Mouse (Mus musculus) right cerebral cortex, adult 18-20 months (tissue): ENCODE data around the gene Cpsf6.

Experiments
- DNase-seq: peaks from one replicate; pipeline ENCODE4 v3.0.0; 2022; ENCODE audit warnings: mixed read lengths

Gene Cpsf6

DNA sequence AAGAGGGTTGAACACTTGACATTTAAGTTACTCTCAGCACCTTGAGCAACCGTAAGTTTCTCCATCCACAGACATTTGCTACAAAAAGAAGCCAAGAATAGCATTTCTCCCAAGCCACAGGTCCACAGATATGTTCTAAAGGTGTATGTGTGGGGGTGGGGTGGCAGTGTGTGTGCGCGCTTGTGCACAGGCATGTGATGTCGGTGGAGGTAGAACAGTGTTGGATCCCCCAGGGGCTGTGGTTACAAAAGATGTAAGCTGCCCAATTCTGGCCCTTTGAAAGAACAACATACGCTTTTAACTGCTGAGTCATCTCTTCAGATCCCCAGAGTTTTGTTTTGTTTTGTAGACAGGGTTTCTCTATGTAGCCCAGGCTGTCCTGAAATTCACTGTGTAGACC lies 57.2 kb downstream of the Cpsf6 start:
- DNase-seq, result no peak

GRCm38 (mm10) chr10:117320571-117320981 lies 59.2 kb downstream of the Cpsf6 start:
- no peak for DNase-seq

DNA sequence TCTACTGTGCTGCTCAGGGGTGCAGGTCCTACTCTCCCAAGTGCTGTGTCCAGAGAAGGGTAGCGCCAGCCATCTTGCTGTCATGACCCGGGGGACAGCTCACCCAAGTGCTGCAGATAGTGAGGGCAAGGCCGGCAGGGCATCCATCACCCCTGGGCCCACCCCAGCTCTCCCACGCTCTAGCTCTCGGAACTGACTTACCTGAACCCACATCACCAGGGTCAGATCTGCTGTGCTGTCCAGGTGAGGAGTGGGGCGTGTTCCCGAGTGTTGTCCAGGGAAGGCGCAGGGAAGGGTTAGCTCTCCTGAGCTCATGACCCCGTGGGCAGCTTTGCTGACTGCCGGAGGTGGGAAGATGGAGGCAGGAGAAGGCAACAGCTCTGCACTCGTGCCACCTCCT lies 63.4 kb downstream of the Cpsf6 start:
- no peak for DNase-seq

- no peak for DNase-seq
Measured at GRCm38 (mm10) chr10:117313133-117313532, 66.7 kb downstream of the Cpsf6 start.

DNA sequence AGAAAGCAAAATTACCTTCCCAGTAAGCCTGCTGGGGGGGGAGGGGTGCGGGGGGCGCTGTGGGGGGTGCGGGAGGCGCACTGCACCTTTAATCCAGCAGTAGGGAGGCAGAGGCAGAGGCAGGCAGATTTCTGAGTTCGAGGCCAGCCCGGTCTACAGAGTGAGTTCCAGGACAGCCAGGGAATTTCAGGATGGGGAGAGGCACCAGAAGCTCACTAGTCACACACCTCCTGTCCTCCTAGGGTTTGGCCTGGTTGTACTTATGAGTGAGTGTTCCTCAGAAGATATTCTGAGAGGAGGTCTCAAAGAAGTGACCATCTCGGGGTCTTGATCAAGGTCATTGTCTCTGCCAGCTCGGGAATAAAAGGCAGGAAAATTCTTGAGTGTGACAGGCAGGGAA lies 67.6 kb downstream of the Cpsf6 start:
- DNase-seq, result no peak

- DNase-seq, result no peak
Measured at GRCm38 (mm10) chr10:117304371-117304770, 75.4 kb downstream of the Cpsf6 start.

GRCm38 (mm10) chr10:117301688-117302087 lies 78.1 kb downstream of the Cpsf6 start:
- DNase-seq, result no peak

- no peak for DNase-seq
Measured at GRCm38 (mm10) chr10:117299901-117300520, 79.8 kb downstream of the Cpsf6 start.

GRCm38 (mm10) chr10:117299106-117299505 lies 80.7 kb downstream of the Cpsf6 start:
- no peak for DNase-seq

- DNase-seq, result no peak
Measured at GRCm38 (mm10) chr10:117298336-117298735, 81.5 kb downstream of the Cpsf6 start.
